Mouse (Mus musculus) ES-E14 (cell line): ENCODE results near the gene Bad.
A peak's percentile ranks its signal among the peaks of the same experiment; 100 is the strongest.

Source experiments
- CHD2 ChIP-seq: IDR thresholded peaks from 2 replicates; pipeline ENCODE4 v1.6.1; 2014; ENCODE audit warnings: mild to moderate bottlenecking, low read depth, low read length, inconsistent platforms
- HCFC1 ChIP-seq: IDR thresholded peaks from 2 replicates; pipeline ENCODE4 v1.6.1; 2012; ENCODE audit warnings: low read length, inconsistent platforms, borderline replicate concordance; ENCODE audit not compliant: insufficient read depth
- MAFK ChIP-seq: IDR thresholded peaks from 2 replicates; pipeline ENCODE4 v1.6.1; 2014; ENCODE audit warnings: mild to moderate bottlenecking, low read depth, low read length, inconsistent platforms; ENCODE audit not compliant: insufficient read depth
- ZC3H11A ChIP-seq: IDR thresholded peaks from 2 replicates; pipeline ENCODE4 v1.6.1; 2012; ENCODE audit warnings: low read depth, mild to moderate bottlenecking, inconsistent platforms, low read length, borderline replicate concordance
- ZNF384 ChIP-seq: IDR thresholded peaks from 2 replicates; pipeline ENCODE4 v1.6.1; 2012; ENCODE audit warnings: low read depth, low read length, inconsistent platforms

GRCm38 (mm10) chr19:6942249-6942691 lies 609 bp downstream of the Bad start, which contains the start of gene Gpr137:
- no peak for TF ChIP-seq ZC3H11A
- TF ChIP-seq ZNF384: no peak
- no peak for TF ChIP-seq MAFK
- no peak for TF ChIP-seq CHD2
- 0 out of 2 replicates have a peak, but pooled peaks have one; percentile 29 for TF ChIP-seq HCFC1
